Mouse (Mus musculus) embryonic facial prominence, embryonic 11.5 days (tissue): ENCODE measurements around the gene Zzz3. TPM values are rescaled to one million over a fixed set of nuclear protein-coding genes. Genes with fewer than 3 reads are reported as not detected.

Experiments
- ATAC-seq: fragments of 200-750 bp; cut with Nextera tagmentation; replicated peaks from 2 replicates; pipeline ENCODE4 v1.8.0; 2017; ENCODE audit warnings: low read depth; ENCODE audit not compliant: insufficient number of reproducible peaks, low FRiP score, low TSS enrichment
- DNase-seq: peaks from one replicate; pipeline ENCODE4 v3.0.0-alpha.2; 2015; ENCODE audit warnings: low spot score
- H3K27ac ChIP-seq: fragments of 300-500 bp; sonication (generic); replicated peaks from 2 replicates; pipeline ENCODE4 v1.5.1; 2014; ENCODE audit warnings: mild to moderate bottlenecking, low read depth, low read length, control low read depth
- H3K27me3 ChIP-seq: fragments of 300-500 bp; sonication (generic); 2 replicates; pipeline ENCODE4 v1.6.1; 2014; ENCODE audit warnings: mild to moderate bottlenecking, low read length, moderate library complexity, mixed read lengths; ENCODE audit not compliant: control insufficient read depth, insufficient read depth
- H3K36me3 ChIP-seq: fragments of 300-500 bp; sonication (generic); replicated peaks from 2 replicates; pipeline ENCODE4 v1.6.1; 2014; ENCODE audit warnings: low read depth, mild to moderate bottlenecking, low read length, moderate library complexity, mixed read lengths; ENCODE audit not compliant: control insufficient read depth, insufficient read depth
- H3K4me1 ChIP-seq: fragments of 300-500 bp; sonication (generic); 2 replicates; pipeline ENCODE4 v1.6.1; 2014; ENCODE audit warnings: low read length, mixed read lengths; ENCODE audit not compliant: control insufficient read depth, insufficient read depth
- H3K4me2 ChIP-seq: fragments of 300-500 bp; sonication (generic); 2 replicates; pipeline ENCODE4 v1.6.1; 2014; ENCODE audit warnings: low read depth, mild to moderate bottlenecking, control low read depth, low read length, moderate library complexity
- H3K4me3 ChIP-seq: fragments of 300-500 bp; sonication (generic); 2 replicates; pipeline ENCODE4 v1.5.1; 2014; ENCODE audit warnings: low read depth, low read length, control low read depth
- H3K9ac ChIP-seq: fragments of 300-500 bp; sonication (generic); replicated peaks from 2 replicates; pipeline ENCODE4 v1.6.1; 2014; ENCODE audit warnings: mild to moderate bottlenecking, control low read depth, low read length
- H3K9me3 ChIP-seq: fragments of 300-500 bp; sonication (generic); replicated peaks from 2 replicates; pipeline ENCODE4 v1.6.1; 2016; ENCODE audit warnings: mild to moderate bottlenecking, low read length, inconsistent platforms, mixed read lengths; ENCODE audit not compliant: control insufficient read depth
- WGBS: fragments of 180-500 bp; shearing (Covaris S2); extraction: QIAGEN DNeasy Blood & Tissue Kit; methylation state at CpG from one replicate; pipeline ENCODE4 v1.1.7; 2014; 5-methylcytosine and 5-hydroxymethylcytosine counted together
- polyA plus RNA-seq: library from polyadenylated mRNA; unstranded; fragments of >200 nt; fragmentation: Nextera tagmentation; extraction: Ambion mirVana; gene quantifications from 2 replicates; pipeline ENCODE4 v1.2.1, GENCODE M21; 2014

The Zzz3 gene
- polyA plus RNA-seq, result 62.8 and 70.9 TPM in 2 replicates

GRCm38 (mm10) chr3:152395350-152396277, at the start of gene Zzz3:
Gene Zzz3, plus strand, starts transcription at chr3:152395473.
- peak; percentile 93 for DNase-seq
- peak within 1 kb of the TSS; percentile 94 for H3K9ac ChIP-seq
- H3K4me2 ChIP-seq, result peak within 1 kb of the TSS; percentile 67
- no peaks in the 10 kb centered on the region for H3K9me3 ChIP-seq
- H3K4me3 ChIP-seq, result peak within 1 kb of the TSS; percentile 50
- no peaks in the 10 kb centered on the region for H3K27me3 ChIP-seq
- peak; percentile 91 for ATAC-seq
- H3K4me1 ChIP-seq, result no peaks in the 10 kb centered on the region; the same call in 1 of the 2 replicates
- no peaks in the 10 kb centered on the region for H3K36me3 ChIP-seq
- peak within 1 kb of the TSS; percentile 97 for H3K27ac ChIP-seq
- under 1% methylated on average over 50 of the region's 108 CpGs for WGBS

GRCm38 (mm10) chr3:152345732-152346632, 49.3 kb upstream of the Zzz3 start, which contains the start of gene Usp33:
Gene Usp33, plus strand, starts transcription at chr3:152346478.
- no peaks in the 10 kb centered on the region for H3K4me1 ChIP-seq
- H3K9ac ChIP-seq, result peak within 1 kb of the TSS; percentile 92
- H3K9me3 ChIP-seq, result no peaks in the 10 kb centered on the region
- no peaks in the 10 kb centered on the region for H3K27me3 ChIP-seq
- peak within 1 kb of the TSS; percentile 35; the same call in 1 of the 2 replicates for H3K27ac ChIP-seq
- 13% methylated on average over 19 of the region's 44 CpGs for WGBS
- ATAC-seq (peak; percentile 95), DNase-seq (peak; percentile 95)
- H3K4me3 ChIP-seq, result peak within 1 kb of the TSS; percentile 74
- H3K36me3 ChIP-seq, result no peaks in the 10 kb centered on the region
- H3K4me2 ChIP-seq, result peak within 1 kb of the TSS; percentile 43

- DNase-seq, result peak; percentile 26
- Histone ChIP-seq H3K4me3 (peak overlapping the region; percentile 74), H3K27ac (peak overlapping the region; percentile 35; the same call in 1 of the 2 replicates), H3K27me3 (no peaks in the 10 kb centered on the region), H3K9me3 (no peaks in the 10 kb centered on the region), H3K9ac (peak overlapping the region; percentile 92), H3K4me2 (peak overlapping the region; percentile 43), H3K36me3 (no peaks in the 10 kb centered on the region), H3K4me1 (peaks cover 2% of the 10 kb centered on the region; the same call in 1 of the 2 replicates)
- ATAC-seq, result peak; percentile 61
- under 1% methylated on average over 41 of the region's 54 CpGs for WGBS
Measured at GRCm38 (mm10) chr3:152346633-152347141, 48.6 kb upstream of the Zzz3 start.

- peaks cover 2% of the 10 kb centered on the region; the same call in 1 of the 2 replicates for H3K4me1 ChIP-seq
- 40% methylated on average over 3 of the region's 3 CpGs for WGBS
- H3K4me2 ChIP-seq, result peak overlapping the region; percentile 43
- H3K27ac ChIP-seq, result no peak overlapping the region
- no peaks in the 10 kb centered on the region for H3K27me3 ChIP-seq
- DNase-seq (no peak), ATAC-seq (no peak)
- H3K9me3 ChIP-seq, result no peaks in the 10 kb centered on the region
- peak overlapping the region; percentile 92 for H3K9ac ChIP-seq
- peak overlapping the region; percentile 74 for H3K4me3 ChIP-seq
- H3K36me3 ChIP-seq, result no peaks in the 10 kb centered on the region
Measured at GRCm38 (mm10) chr3:152347227-152347626, 48.0 kb upstream of the Zzz3 start.

GRCm38 (mm10) chr3:152348011-152348830, 47.1 kb upstream of the Zzz3 start:
- DNase-seq (no peak), ATAC-seq (no peak)
- Histone ChIP-seq H3K9me3 (no peaks in the 10 kb centered on the region), H3K9ac (no peak overlapping the region), H3K36me3 (no peaks in the 10 kb centered on the region), H3K4me1 (peaks cover 2% of the 10 kb centered on the region; the same call in 1 of the 2 replicates), H3K4me3 (no peak overlapping the region), H3K4me2 (no peak overlapping the region), H3K27me3 (no peaks in the 10 kb centered on the region), H3K27ac (no peak overlapping the region)
- WGBS, result 88% methylated on average over 10 of the region's 10 CpGs

GRCm38 (mm10) chr3:152350431-152350830, 44.8 kb upstream of the Zzz3 start:
- H3K36me3 ChIP-seq, result no peaks in the 10 kb centered on the region
- H3K4me3 ChIP-seq, result no peak overlapping the region
- H3K9me3 ChIP-seq, result no peaks in the 10 kb centered on the region
- no peak for DNase-seq
- no peak for ATAC-seq
- no peak overlapping the region for H3K27ac ChIP-seq
- H3K27me3 ChIP-seq, result no peaks in the 10 kb centered on the region
- peaks cover 2% of the 10 kb centered on the region; the same call in 1 of the 2 replicates for H3K4me1 ChIP-seq
- 82% methylated on average over 3 of the region's 3 CpGs for WGBS
- H3K4me2 ChIP-seq, result no peak overlapping the region
- H3K9ac ChIP-seq, result no peak overlapping the region

GRCm38 (mm10) chr3:152350966-152351365, 44.3 kb upstream of the Zzz3 start:
- H3K27ac ChIP-seq, result no peak overlapping the region
- no peak for DNase-seq

More at GRCm38 (mm10) chr3:152350966-152351365, 44.3 kb upstream of the Zzz3 start:
- Histone ChIP-seq H3K4me1 (peaks cover 2% of the 10 kb centered on the region; the same call in 1 of the 2 replicates), H3K36me3 (no peaks in the 10 kb centered on the region), H3K27me3 (no peaks in the 10 kb centered on the region), H3K9me3 (no peaks in the 10 kb centered on the region), H3K4me2 (no peak overlapping the region), H3K4me3 (no peak overlapping the region), H3K9ac (no peak overlapping the region)
- no peak for ATAC-seq
- 83% methylated on average over 5 of the region's 5 CpGs for WGBS
